Mouse (Mus musculus) 3134 (cell line): ENCODE data around the gene Gm21836.
"Not testable (repeated sequence)": the region's sequence is repeated elsewhere in the genome, so short reads cannot be mapped to it uniquely, and the experiment has no call there.

ENCODE experiments used
- DNase-seq: peaks from one replicate; pipeline ENCODE4 v3.0.0-alpha.2; 2011; ENCODE audit warnings: low spot score; ENCODE audit not compliant: insufficient read length; ENCODE audit errors: extremely low read depth

The Gm21836 gene

DNA sequence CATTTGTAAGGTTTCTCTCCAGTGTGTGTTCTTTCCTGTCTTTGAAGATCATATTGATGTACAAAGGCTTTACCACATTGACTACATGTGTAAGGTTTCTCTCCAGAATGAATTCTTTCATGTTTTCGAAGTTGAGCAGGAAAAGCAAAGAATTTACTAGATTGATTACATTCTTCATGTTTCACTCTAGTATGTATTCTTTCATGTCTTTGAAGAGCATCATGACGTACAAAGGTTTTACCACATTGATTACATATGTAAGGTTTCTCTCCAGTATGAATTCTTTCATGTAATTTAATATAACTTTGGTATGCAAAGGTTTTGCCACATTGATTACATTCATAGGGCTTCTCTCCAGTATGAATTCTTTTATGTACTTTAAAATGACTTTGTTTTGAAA lies at the start of gene Gm21836:
TSS of gene Gm21836 (minus strand) at position 101 of the 400 bp plus-strand sequence.
- DNase-seq, result not testable (repeated sequence)

DNA sequence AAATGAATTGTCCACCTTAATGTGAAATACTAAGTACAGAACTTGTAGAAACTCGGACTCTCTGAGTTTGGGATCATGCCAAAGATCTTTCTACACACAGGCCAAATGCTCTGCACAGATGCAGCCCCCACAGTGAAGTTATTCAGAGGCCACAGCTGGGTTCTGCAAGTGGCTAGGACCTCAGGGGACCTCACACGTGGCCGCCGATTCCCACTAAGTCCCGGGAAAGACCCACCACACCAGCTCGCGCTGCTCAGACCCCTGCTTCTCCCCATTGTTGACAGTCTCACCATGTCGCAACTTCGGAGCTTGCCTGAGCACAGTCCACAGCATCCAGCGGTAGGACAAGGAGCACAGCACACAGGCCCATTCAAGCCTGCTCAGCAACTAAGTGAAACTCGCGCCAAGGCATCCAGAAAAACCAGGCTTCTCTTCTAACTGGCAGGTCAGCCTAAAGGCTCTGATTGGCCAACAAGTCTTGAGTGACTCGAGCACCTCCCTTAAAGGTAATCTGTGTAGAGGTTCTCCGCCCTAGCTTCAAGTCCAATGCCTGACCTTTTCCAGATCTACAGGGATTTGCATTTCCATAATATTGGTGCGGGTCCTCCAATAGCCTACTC lies 13.1 kb downstream of the Gm21836 start:
- not testable (repeated sequence) for DNase-seq

DNA sequence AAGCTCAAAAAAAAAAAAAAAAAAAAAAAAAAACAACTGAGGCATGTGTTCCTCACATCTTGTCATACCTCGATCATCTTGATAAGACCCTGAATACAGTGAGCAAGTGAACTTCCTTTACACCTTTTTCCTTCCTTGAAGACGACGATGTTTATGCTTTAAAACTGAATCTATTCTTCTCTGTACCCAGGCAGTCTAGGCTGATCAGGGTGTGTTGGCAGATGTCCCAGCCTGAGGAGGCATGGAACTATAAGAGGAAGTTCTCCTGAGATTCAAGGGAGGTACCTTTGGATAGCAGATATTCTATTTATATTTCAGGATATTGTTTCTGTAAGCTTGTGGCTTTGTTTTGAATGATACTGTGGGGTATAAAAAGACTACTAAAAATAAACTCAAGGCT lies 15.5 kb downstream of the Gm21836 start:
- no peak for DNase-seq

DNA sequence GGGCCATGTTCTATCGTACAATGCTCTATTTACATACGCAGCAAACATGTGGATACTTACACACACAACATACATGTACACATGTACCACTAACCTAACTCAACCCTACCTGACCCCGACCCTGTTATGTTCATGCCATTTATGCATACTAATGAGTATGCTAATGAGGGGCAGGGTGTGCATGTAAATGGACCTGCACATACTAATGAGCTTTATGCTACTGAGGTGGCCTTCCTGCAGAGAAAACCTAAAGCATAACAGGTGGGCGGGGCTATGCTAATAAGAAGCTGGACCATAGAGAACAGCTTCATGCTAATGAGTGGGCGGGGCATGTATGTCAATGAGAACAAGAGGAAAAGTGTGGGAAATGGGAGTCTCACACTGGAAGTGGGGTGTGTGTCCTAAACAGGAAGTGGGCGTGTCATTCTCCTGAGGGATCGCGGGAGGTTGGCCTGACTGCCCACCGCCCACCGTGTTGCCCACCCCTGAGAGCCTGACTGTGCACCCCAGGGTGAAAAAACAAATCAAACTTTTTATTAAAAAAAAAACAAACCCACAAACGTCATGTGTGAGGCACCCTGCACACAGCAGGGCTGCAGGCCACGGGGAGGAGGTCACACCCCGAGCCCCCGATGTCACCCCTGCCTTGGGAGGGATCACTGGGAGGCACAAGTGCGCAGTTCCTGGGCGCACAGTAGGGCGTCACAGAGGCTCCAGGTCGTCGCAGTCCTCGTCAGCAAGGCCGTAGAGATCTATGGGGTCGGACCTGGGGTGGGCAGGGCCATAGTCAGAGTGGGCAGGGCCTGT lies 17.3 kb downstream of the Gm21836 start, which contains the start of gene Ppp2r3d:
TSS of gene Ppp2r3d (minus strand) at position 803 of the 807 bp plus-strand sequence.
- DNase-seq, result peak; percentile 19

DNA sequence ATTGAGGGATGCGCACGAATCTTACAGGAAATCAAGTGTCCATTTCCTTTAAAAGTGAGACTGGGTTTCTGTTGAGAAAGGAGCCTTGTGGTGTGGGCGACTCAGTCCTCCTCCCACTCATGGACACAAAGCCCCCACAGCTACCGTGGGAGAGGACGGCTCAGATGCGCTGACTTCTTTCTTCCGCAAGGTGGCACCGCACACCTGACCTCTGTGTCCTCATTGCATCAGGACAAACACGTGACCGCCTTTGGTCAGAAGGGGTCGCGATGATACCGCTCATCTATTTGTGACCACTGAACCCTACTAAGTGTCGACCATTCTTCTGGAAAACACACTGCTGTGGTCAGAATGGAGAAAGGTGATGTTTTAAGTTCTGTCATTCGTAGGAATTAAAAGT lies 17.9 kb downstream of the Gm21836 start:
- DNase-seq, result peak; percentile 13

DNA sequence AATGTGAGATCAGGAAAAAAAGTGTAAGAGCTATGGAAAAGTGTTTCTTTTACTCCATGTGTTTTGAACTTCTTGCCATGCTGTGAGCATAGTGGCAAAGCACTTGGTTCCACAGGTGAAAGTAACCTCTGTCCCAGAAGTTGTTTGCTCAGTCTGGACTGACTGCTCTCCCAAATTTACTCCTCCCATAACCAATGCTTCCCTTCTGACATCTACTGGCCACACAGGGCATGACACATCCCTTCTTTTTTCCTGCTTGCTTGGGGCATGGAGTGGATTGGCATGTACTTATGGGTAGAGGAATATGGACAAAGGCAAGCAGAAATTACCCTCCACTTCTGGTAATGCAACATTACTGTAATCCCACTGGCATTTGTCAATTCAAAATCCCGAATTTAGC lies 37.0 kb downstream of the Gm21836 start:
- DNase-seq, result peak; percentile 11
